Mouse (Mus musculus) liver, postnatal 0 days (tissue): ENCODE data around the gene Elf2.

ENCODE experiments used
- CTCF ChIP-seq: sonication (generic); IDR thresholded peaks from 2 replicates; pipeline ENCODE4 v1.5.1; 2016; ENCODE audit warnings: antibody characterized with exemption, low read depth
- EP300 ChIP-seq: IDR thresholded peaks from 2 replicates; pipeline ENCODE4 v1.6.1; 2016; ENCODE audit warnings: antibody characterized with exemption, low read depth, mild to moderate bottlenecking

GRCm38 (mm10) chr3:51353325-51354033 lies 13.0 kb upstream of the Elf2 start:
- peak; percentile 89 for TF ChIP-seq CTCF
- no peak for TF ChIP-seq EP300
